Mouse (Mus musculus): Measurements from ENCODE around the gene Capn8. TPM values are rescaled to one million over a fixed set of nuclear protein-coding genes. Genes with fewer than 3 reads are reported as not detected.

The Capn8 gene
- total RNA-seq, 2 experiments from 2014 or later = not detected

- no peak for DNase-seq (ENCODE audit: low spot score in 2 of 2)
These were observed 106.5 kb downstream of the Capn8 start for GRCm38 (mm10) chr1:182671343-182671624.

- no peak for DNase-seq (ENCODE audit: low spot score in 2 of 2)
These were observed 110.5 kb downstream of the Capn8 start for GRCm38 (mm10) chr1:182675346-182675745.

GRCm38 (mm10) chr1:182678151-182678550 is 113.3 kb downstream of the Capn8 start:
- no peak for DNase-seq (ENCODE audit: low spot score in 2 of 2)

- DNase-seq (ENCODE audit: low spot score in 2 of 2) = no peak
These were observed 114.4 kb downstream of the Capn8 start for GRCm38 (mm10) chr1:182679169-182679568.

GRCm38 (mm10) chr1:182679582-182679981 is 114.8 kb downstream of the Capn8 start:
- DNase-seq (ENCODE audit: low spot score in 2 of 2) = no peak

Other genes with a start within 250 kb of the Capn8 start
- gene Fbxo28, start 223.4 kb upstream of the Capn8 start, total RNA-seq (2021) = 10 to 100 TPM; 40.6 to 45.2 TPM
- gene Trp53bp2, start 155.8 kb upstream of the Capn8 start, total RNA-seq (2021) = 10 to 100 TPM; 27.2 to 30.5 TPM
- gene Capn2, start 47.4 kb upstream of the Capn8 start, total RNA-seq (2021) = 10 to 100 TPM; 67.8 to 69.2 TPM
- under 1 TPM; 0.25 to 0.31 TPM for gene Ccdc185, start 184.2 kb downstream of the Capn8 start, total RNA-seq (2021)
- 100 to 1,000 TPM; 128 to 131 TPM for gene Susd4, start 198.9 kb downstream of the Capn8 start, total RNA-seq (2021)